Mouse (Mus musculus) liver, embryonic 12.5 days (tissue): ENCODE data around the gene Brd2. TPM values are rescaled to one million over a fixed set of nuclear protein-coding genes. Genes with fewer than 3 reads are reported as not detected.

ENCODE experiments used
- ATAC-seq: fragments of 200-750 bp; cut with Nextera tagmentation; 2 replicates; pipeline ENCODE4 v1.8.0; 2017; ENCODE audit warnings: moderate number of reproducible peaks, mild to moderate bottlenecking, moderate library complexity
- H3K27ac ChIP-seq: fragments of 300-500 bp; sonication (generic); 2 replicates; pipeline ENCODE4 v1.5.1; 2016; ENCODE audit warnings: mild to moderate bottlenecking
- H3K27me3 ChIP-seq: fragments of 300-500 bp; sonication (generic); replicated peaks from 2 replicates; pipeline ENCODE4 v1.6.1; 2016; ENCODE audit warnings: mild to moderate bottlenecking, moderate library complexity
- H3K36me3 ChIP-seq: fragments of 300-500 bp; sonication (generic); 2 replicates; pipeline ENCODE4 v1.6.1; 2016; ENCODE audit warnings: mild to moderate bottlenecking, moderate library complexity
- H3K4me1 ChIP-seq: fragments of 300-500 bp; sonication (generic); 2 replicates; pipeline ENCODE4 v1.6.1; 2016
- H3K4me2 ChIP-seq: fragments of 300-500 bp; sonication (generic); 2 replicates; pipeline ENCODE4 v1.6.1; 2016; ENCODE audit warnings: mild to moderate bottlenecking, moderate library complexity
- H3K4me3 ChIP-seq: fragments of 300-500 bp; sonication (generic); 2 replicates; pipeline ENCODE4 v1.5.1; 2016; ENCODE audit warnings: mild to moderate bottlenecking, moderate library complexity
- H3K9ac ChIP-seq: fragments of 300-500 bp; sonication (generic); 2 replicates; pipeline ENCODE4 v1.6.1; 2016; ENCODE audit warnings: mild to moderate bottlenecking, moderate library complexity
- H3K9me3 ChIP-seq: fragments of 300-500 bp; sonication (generic); replicated peaks from 2 replicates; pipeline ENCODE4 v1.6.1; 2016; ENCODE audit warnings: mild to moderate bottlenecking, moderate library complexity
- WGBS: fragments of 180-500 bp; shearing (Covaris S2); methylation state at CpG from one replicate; pipeline ENCODE4 v1.1.7; 2016; ENCODE audit not compliant: insufficient replicate concordance; 5-methylcytosine and 5-hydroxymethylcytosine counted together
- polyA plus RNA-seq: library from polyadenylated mRNA; unstranded; fragments of >200 nt; fragmentation: Nextera tagmentation; extraction: Ambion mirVana; gene quantifications from 2 replicates; pipeline ENCODE4 v1.2.1, GENCODE M21; 2016

Gene Brd2
- polyA plus RNA-seq, 1 experiment from 2014 or later: 59.9 TPM

DNA sequence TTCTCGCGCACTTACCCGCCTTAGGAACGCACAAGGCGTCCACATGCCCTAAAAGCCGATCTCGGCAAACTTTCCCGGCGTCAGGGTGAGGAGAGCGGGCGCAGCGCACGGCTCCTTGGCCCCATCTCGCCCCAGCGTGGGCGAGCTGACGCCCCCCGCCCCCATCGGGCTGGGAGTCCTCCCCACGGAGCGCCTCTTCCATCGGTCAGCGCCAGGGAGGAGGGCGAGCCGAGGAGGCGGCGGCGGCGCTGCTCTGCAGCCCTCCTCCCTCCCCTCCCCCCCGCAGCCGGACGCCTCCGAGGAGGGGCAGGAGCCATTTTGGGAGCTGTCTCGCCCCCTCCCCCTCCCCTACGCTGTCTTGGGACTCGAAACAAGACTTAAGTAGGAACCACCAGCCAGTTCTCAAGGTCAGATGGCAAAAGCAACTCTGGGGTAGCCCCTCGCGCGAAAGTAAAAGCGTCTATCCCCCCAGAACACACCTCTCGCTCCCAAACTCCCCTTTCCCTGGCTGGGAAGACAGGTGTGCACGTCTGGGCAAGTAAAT, 2.2 kb downstream of the Brd2 start:
- peak overlapping the region; percentile 100 for H3K4me3 ChIP-seq
- peak overlapping the region; percentile 99 for H3K27ac ChIP-seq
- peaks cover 66% of the 10 kb centered on the region for H3K4me1 ChIP-seq
- ATAC-seq: no peak
- WGBS: under 1% methylated on average over 32 of the region's 42 CpGs
- peak overlapping the region; percentile 95 for H3K9ac ChIP-seq
- H3K4me2 ChIP-seq: peak overlapping the region; percentile 95
- H3K36me3 ChIP-seq: peaks cover 38% of the 10 kb centered on the region
- no peaks in the 10 kb centered on the region for H3K27me3 ChIP-seq
- no peaks in the 10 kb centered on the region for H3K9me3 ChIP-seq

DNA sequence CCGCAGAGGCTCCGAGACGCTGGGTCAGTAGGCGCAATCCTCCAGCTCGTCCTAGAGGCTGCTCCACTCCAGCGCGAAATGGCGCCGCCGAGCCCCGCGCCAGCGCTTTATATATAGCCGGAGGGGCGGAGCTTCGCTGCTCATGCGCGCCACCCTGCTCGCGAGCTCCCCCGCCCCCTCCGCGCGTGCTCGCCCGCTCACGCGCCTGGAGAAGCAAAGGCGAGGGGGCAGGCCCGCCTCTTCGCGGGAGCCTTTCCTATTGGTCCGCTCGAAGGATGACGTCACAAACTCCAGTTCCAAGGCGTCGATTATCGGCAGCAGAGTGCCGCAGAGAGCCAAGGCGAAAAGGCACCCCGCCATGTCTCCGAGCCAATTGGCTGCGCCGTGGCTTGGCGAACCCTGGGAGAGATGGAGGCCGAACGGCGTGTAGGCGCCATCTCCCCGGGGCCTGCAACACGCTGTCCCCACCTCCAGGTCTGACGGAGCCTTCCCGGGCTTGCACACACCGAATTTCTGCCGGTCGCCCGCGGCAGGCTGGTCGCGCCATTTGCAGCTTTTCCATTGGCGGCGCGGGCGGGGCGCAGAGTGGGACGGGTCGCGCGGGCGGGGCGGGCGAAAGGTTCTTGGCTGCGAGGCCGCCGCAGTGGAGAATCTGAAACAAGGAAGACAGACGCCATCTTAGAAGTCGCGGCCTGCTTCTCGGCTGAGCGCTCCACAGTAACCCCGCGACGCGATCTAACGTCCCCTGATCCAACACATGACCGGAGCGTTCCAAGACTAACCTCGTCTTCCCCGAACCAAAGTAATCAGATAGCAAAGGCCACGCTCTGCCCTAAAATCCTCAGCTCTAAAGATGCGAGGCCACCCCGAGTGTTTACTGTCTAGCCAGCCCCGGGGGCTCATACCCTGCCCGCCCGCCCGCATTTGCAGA, 2.9 kb downstream of the Brd2 start, which contains the start of gene H2-DMa:
Gene H2-DMa (plus strand): TSS at position 293 of the 931 bp plus-strand sequence.
- Histone ChIP-seq H3K9me3 (no peaks in the 10 kb centered on the region), H3K4me3 (peak within 1 kb of the TSS; percentile 100), H3K36me3 (peaks cover 46% of the 10 kb centered on the region), H3K4me2 (peak within 1 kb of the TSS; percentile 95), H3K4me1 (peaks cover 66% of the 10 kb centered on the region), H3K9ac (peak within 1 kb of the TSS; percentile 99), H3K27ac (peak within 1 kb of the TSS; percentile 99), H3K27me3 (no peaks in the 10 kb centered on the region)
- WGBS: under 1% methylated on average over 96 of the region's 96 CpGs
- ATAC-seq: peak; percentile 77

DNA sequence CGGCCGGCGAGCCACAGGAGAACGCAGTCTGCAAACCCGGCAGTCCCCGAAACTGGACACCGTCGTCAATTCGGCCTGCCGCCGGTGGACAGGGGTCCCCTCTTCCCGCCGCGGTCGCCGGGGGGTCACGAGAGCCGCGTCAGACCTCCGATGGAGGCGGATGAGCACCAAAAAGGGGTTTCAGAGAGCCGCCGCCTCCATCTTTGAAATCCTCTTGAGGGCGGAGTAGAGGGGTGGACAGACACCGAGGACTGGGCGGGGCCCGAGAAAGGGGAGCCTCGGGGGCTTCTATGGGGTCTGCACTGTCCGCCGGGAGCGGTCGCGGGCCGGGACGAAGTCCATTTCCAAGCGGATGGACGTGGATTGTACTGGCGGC, 3.6 kb downstream of the Brd2 start:
- Histone ChIP-seq H3K36me3 (peaks cover 52% of the 10 kb centered on the region), H3K27me3 (no peaks in the 10 kb centered on the region), H3K9me3 (no peaks in the 10 kb centered on the region), H3K27ac (peak overlapping the region; percentile 99), H3K4me1 (peaks cover 64% of the 10 kb centered on the region), H3K4me3 (peak overlapping the region; percentile 100), H3K4me2 (peak overlapping the region; percentile 95), H3K9ac (peak overlapping the region; percentile 99)
- peak; percentile 39 for ATAC-seq
- WGBS: under 1% methylated on average over 38 of the region's 38 CpGs

DNA sequence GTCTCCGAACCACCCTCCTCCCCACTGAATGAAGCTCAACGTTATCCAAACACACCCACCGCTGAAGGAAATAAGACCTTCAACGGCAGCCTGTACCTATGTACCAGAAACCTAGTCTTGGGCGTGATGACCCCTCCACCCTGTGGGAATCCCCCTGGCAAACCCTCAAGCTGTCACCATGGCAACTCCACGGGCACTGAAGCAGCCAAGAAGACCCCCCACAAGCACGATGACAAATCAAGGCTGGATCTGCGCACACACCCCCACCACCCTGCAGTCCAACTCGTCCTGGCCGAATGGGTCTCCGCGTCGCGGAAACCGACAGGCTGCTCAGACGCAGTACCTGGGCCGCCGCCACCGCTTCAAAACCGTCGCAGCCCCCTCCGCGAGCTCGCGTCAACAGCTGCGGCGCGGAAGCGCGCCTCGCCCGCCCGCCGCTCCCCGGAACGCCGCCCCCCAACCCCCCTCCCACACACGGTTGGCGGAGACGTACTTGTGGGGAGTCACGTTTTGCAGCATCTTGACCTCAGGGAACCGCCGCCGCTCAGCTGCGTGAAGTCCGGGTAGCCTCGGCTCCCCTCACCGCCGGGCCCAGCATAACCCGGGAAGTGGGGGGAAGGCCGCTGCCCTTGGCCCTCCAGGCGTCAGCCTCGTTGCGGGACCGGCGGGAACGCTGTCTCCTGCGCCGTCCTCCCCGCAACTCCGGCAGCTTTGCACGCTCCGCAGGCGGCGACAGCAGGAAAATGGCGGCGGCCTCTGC, 4.1 kb downstream of the Brd2 start:
- Histone ChIP-seq H3K4me2 (peak overlapping the region; percentile 95), H3K27ac (peak overlapping the region; percentile 99), H3K4me1 (peaks cover 58% of the 10 kb centered on the region), H3K36me3 (peaks cover 58% of the 10 kb centered on the region), H3K27me3 (no peaks in the 10 kb centered on the region), H3K4me3 (peak overlapping the region; percentile 100), H3K9me3 (no peaks in the 10 kb centered on the region), H3K9ac (peak overlapping the region; percentile 99)
- WGBS: under 1% methylated on average over 67 of the region's 67 CpGs
- ATAC-seq: no peak

- 1% methylated on average over 5 of the region's 5 CpGs for WGBS
- H3K4me2 ChIP-seq: peak overlapping the region; percentile 95
- H3K9me3 ChIP-seq: no peaks in the 10 kb centered on the region
- no peaks in the 10 kb centered on the region for H3K27me3 ChIP-seq
- H3K4me3 ChIP-seq: peak overlapping the region; percentile 100
- peaks cover 51% of the 10 kb centered on the region for H3K4me1 ChIP-seq
- H3K27ac ChIP-seq: peak overlapping the region; percentile 99
- ATAC-seq: no peak
- H3K9ac ChIP-seq: peak overlapping the region; percentile 99
- peaks cover 65% of the 10 kb centered on the region for H3K36me3 ChIP-seq
Measured at GRCm38 (mm10) chr17:34117421-34118112, 4.9 kb downstream of the Brd2 start.

DNA sequence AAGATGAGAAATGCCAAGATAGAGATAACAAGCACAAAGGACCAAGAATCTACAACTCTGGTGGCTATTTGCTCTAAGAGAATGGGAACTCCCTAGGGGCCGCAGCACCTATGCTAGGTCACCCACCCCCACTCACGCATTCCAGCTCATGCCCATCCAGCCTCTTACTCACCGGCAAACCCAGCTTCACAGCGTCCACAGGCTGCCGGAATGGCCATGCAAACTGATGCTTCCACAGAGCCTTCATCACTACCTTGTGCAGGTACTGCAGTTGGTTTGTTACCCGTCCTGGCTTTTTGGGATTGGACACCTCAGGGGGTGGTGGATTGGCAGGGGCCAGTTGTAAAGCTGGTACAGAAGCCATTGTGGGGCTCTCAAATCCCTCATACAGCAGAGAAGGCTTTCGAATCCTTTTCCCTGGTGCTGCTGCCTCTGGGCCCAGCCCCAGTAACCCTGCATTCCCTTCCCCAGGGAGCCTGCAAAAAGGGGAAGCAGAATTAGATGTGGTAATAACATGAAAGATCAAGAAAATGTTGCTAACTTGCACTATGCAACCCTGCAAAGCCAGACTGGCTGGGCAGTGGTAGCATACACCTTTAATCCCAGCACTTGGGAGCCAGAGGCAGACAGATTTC, 5.6 kb downstream of the Brd2 start:
- Histone ChIP-seq H3K36me3 (peaks cover 72% of the 10 kb centered on the region), H3K9me3 (no peaks in the 10 kb centered on the region), H3K4me3 (peak overlapping the region; percentile 100), H3K27ac (peak overlapping the region; percentile 33), H3K9ac (peak overlapping the region; percentile 99), H3K4me1 (peaks cover 49% of the 10 kb centered on the region), H3K27me3 (no peaks in the 10 kb centered on the region), H3K4me2 (peak overlapping the region; percentile 95)
- ATAC-seq: no peak
- 43% methylated on average over 7 of the region's 7 CpGs for WGBS

DNA sequence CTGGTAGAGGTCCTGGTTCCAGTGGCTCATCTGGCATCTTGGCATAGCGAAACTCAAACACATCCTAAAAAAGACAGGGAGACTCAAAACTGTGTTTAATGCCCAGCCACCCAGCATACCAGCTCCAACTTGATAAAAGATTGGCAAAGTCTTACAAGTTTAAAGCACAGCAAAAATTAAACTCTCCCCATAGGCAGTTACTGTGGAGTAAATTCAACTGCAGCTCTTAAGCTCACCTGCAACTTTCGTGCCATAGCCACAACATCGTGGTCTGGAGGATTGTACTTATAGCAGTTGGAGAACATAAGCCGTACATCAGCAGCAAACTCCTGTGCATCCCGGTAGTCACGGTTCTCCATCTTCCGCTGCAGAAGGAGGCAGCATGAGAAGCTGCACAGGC, 8.3 kb downstream of the Brd2 start:
- Histone ChIP-seq H3K27me3 (no peaks in the 10 kb centered on the region), H3K4me3 (no peak overlapping the region), H3K4me1 (peaks cover 37% of the 10 kb centered on the region), H3K9me3 (no peaks in the 10 kb centered on the region), H3K27ac (no peak overlapping the region), H3K36me3 (peaks cover 100% of the 10 kb centered on the region), H3K4me2 (no peak overlapping the region), H3K9ac (no peak overlapping the region)
- no peak for ATAC-seq
- WGBS: 91% methylated on average over 7 of the region's 7 CpGs

DNA sequence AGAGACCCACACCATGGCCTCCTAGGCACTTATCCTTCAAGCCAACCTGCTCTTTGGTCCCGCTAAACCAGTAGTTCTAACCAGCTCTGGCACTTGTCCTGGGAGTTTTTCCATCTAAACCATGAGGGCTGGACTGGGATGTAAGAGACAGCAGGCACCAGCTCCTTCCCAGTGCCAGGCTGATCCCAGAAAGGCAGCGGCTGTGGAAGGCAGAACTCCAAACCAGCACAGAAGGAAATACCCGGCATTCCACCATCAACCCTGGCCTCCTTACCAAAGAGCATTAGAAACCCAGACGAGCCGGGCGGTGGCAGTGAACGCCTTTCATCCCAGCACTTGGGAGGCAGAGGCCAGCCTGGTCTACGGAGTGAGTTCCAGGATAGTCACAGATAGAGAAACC, 12.1 kb downstream of the Brd2 start:
- Histone ChIP-seq H3K4me3 (no peak overlapping the region), H3K27ac (peak overlapping the region; percentile 37), H3K9me3 (no peaks in the 10 kb centered on the region), H3K9ac (no peak overlapping the region), H3K4me2 (no peak overlapping the region), H3K27me3 (no peaks in the 10 kb centered on the region), H3K36me3 (peaks cover 65% of the 10 kb centered on the region), H3K4me1 (peaks cover 12% of the 10 kb centered on the region)
- WGBS: 79% methylated on average over 8 of the region's 8 CpGs
- no peak for ATAC-seq

DNA sequence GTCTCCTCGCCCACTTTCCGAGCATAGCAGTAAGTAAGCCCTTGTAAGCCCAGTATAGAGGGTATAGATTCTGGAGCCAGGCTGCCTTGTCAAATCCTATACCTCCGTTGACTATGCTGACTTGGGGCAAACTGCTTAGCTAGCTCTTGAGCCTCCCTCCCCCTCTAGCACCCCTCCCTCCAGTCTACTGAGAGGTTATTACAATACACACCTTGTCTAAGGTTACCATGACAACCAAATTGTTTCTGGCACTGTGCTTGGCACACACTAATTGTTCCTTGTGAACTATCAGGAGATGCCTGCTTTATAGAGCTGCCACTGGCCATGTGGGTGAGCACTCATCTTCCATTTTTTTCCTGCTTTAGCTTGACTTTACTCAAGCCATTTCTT, 12.6 kb downstream of the Brd2 start:
- no peak overlapping the region for H3K27ac ChIP-seq
- peaks cover 60% of the 10 kb centered on the region for H3K36me3 ChIP-seq

DNA sequence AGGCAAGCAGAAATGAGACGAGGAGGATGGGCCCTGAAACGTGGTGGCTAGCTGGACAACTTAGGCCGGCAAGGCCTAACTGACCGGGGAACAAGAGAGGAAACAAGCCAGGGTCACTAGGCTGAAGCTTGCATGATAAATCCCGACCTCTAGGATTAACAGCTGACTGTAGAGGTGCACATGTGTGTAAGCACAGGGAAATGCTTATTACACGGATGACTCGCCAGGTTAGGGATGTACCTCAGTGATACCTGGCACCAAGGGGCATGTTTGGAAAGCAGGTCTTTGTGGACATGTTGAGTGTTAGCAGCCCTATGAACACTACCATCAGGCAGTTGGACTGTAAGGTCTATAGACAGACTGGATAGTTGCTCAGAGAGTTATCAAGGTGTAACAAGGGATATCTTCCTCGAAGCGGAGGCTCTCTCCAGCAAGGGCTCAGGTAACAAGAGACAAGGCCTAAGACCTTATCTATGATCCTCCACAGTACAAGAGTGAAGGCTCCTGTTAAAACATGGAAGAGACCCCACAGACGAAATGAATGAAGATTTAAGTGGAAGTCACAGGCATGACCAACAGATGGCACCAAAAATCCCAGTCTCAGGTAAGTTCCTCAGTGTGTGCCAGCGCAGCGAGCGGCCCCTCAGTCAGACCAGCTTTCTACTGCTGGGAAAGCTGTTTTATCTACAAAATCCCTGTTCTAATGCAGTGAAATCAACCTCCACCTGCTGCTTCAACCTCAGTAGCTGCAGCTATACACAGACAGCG, 13.2 kb downstream of the Brd2 start:
- Histone ChIP-seq H3K9ac (no peak overlapping the region), H3K9me3 (no peaks in the 10 kb centered on the region), H3K27ac (no peak overlapping the region), H3K4me3 (no peak overlapping the region), H3K4me2 (no peak overlapping the region), H3K27me3 (0 out of 2 replicates have a peak, but pooled peaks cover 3% of the 10 kb centered on the region), H3K36me3 (peaks cover 54% of the 10 kb centered on the region), H3K4me1 (0 out of 2 replicates have a peak, but pooled peaks cover 3% of the 10 kb centered on the region)
- peak; percentile 19; the same call in 1 of the 2 replicates for ATAC-seq
- 75% methylated on average over 14 of the region's 14 CpGs for WGBS

More for the DNA sequence above, 12.6 kb downstream of the Brd2 start:
- no peak overlapping the region for H3K9ac ChIP-seq
- peak; percentile 25; the same call in 1 of the 2 replicates for ATAC-seq
- WGBS: 59% methylated on average over 3 of the region's 3 CpGs
- H3K9me3 ChIP-seq: no peaks in the 10 kb centered on the region
- no peaks in the 10 kb centered on the region for H3K27me3 ChIP-seq
- H3K4me3 ChIP-seq: no peak overlapping the region
- peaks cover 7% of the 10 kb centered on the region; the same call in 1 of the 2 replicates for H3K4me1 ChIP-seq
- H3K4me2 ChIP-seq: no peak overlapping the region
